Mouse (Mus musculus) megakaryocyte progenitor cell, adult 5-6 weeks (primary cell): ENCODE measurements at regions not wholly inside any gene's neighbourhood (a gene's known extent, or its start where the extent isn't known, plus 50 kb on each side); places are given as distances from the start of the nearest gene placed in this dataset.

Experiments
- ATAC-seq: replicated peaks from 2 replicates; pipeline ENCODE4 v1.8.0; 2016; ENCODE audit warnings: mild to moderate bottlenecking, moderate TSS enrichment, inconsistent platforms; ENCODE audit not compliant: poor library complexity

GRCm38 (mm10) chr16:29787633-29788511, 208.7 kb downstream of the Opa1 start:
- ATAC-seq = peak; percentile 95

- ATAC-seq = no peak
Measured at GRCm38 (mm10) chr16:29790064-29790463, 210.9 kb downstream of the Opa1 start.

- no peak for ATAC-seq
Measured at GRCm38 (mm10) chr16:29799250-29799649, 220.1 kb downstream of the Opa1 start.

- ATAC-seq = no peak
Measured at GRCm38 (mm10) chr16:29799893-29800292, 220.8 kb downstream of the Opa1 start.

- ATAC-seq = no peak
Measured at GRCm38 (mm10) chr16:29800457-29800856, 221.3 kb downstream of the Opa1 start.

GRCm38 (mm10) chr16:29802085-29802484, 223.0 kb downstream of the Opa1 start:
- no peak for ATAC-seq

- no peak for ATAC-seq
Measured at GRCm38 (mm10) chr16:29802603-29803002, 223.5 kb downstream of the Opa1 start.

- no peak for ATAC-seq
Measured at GRCm38 (mm10) chr16:29807859-29808258, 228.7 kb downstream of the Opa1 start.

GRCm38 (mm10) chr16:29808851-29809250, 229.7 kb downstream of the Opa1 start:
- no peak for ATAC-seq

- ATAC-seq = no peak
Measured at GRCm38 (mm10) chr16:29813411-29814038, 234.4 kb downstream of the Opa1 start.

GRCm38 (mm10) chr16:29814039-29814438, 234.9 kb downstream of the Opa1 start:
- peak; percentile 95 for ATAC-seq

GRCm38 (mm10) chr16:29814655-29815054, 235.5 kb downstream of the Opa1 start:
- ATAC-seq = no peak

GRCm38 (mm10) chr16:29815200-29815599, 236.1 kb downstream of the Opa1 start:
- ATAC-seq = no peak

GRCm38 (mm10) chr16:29815632-29816337, 236.7 kb downstream of the Opa1 start:
- ATAC-seq = no peak

- ATAC-seq = no peak
Measured at GRCm38 (mm10) chr16:29816681-29817369, 237.7 kb downstream of the Opa1 start.

- ATAC-seq = peak; percentile 56
Measured at GRCm38 (mm10) chr16:29818807-29819440, 239.8 kb downstream of the Opa1 start.

- no peak for ATAC-seq
Measured at GRCm38 (mm10) chr16:29820704-29821103, 241.6 kb downstream of the Opa1 start.

- no peak for ATAC-seq
Measured at GRCm38 (mm10) chr16:29822110-29822509, 242.1 kb upstream of the Hes1 start.

GRCm38 (mm10) chr16:29822843-29823401, 241.3 kb upstream of the Hes1 start:
- ATAC-seq = no peak

- ATAC-seq = no peak
Measured at GRCm38 (mm10) chr16:29826927-29827326, 237.3 kb upstream of the Hes1 start.
